Mouse (Mus musculus): ENCODE data around the gene Ccdc184. TPM values are rescaled to one million over a fixed set of nuclear protein-coding genes. Genes with fewer than 3 reads are reported as not detected.
A peak's percentile ranks its signal among the peaks of the same experiment; 100 is the strongest.

Ccdc184 gene
- not detected in 3 replicates for total RNA-seq (2017)

DNA sequence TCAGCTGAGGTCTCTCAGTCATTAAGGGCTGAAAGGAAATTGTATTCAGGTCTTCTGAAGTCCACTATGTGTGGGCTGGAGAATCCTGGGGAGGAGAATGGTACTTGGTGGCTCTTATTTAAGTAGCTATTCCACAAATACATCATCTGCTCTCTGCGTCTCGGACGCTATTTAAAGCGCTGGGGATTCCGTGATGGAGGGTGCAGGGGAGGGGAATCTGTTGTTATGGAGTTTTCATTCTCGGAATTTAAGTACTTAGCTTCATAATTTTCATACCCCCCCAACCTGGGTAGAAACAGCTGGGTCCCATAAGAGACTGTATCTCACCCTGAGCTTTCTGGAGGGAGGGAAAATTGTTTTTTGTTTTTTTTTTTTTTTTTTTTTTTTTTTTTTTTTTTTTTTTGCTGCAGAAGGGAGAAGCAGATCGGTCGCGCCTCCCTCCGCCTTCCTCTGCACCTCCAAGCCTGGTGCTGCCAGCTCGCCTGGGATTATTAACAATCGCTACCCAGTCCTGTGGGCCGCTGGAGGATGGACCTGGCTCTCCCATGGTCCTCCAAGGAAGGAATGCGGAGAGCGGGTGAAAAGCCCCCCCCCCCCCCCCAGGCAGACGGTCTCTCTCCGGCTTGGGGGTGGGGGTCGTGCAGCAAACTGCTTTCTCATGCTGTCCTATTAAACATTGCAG is at the start of gene Ccdc184:
Gene Ccdc184, plus strand, starts transcription at position 196 of the 682 bp plus-strand sequence.
- ATAC-seq (replicated peaks; ENCODE audit: insufficient number of reproducible peaks, low FRiP score, low TSS enrichment, poor library complexity, severe bottlenecking) = no peak

DNA sequence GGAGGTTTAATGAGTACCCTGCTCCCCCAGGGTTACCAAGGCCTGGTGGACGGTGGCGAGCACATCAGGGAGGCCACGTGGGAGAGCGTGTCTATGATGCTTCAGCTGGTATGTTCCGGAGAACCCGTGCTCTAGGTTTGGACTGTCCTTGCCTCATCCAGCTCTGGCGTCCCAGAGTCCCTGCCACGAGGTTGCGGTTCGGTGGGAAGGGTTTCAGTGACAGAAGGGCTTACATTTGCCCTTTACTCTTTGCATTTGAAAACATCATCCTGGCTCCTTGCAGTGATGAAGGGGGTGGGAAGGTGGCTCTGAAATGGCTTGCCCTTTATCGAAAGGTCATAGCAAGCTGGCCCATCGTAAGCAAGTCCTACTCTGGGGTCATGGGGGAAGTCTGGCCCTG is 47.6 kb upstream of the Ccdc184 start:
- no peak for ATAC-seq (replicated peaks; ENCODE audit: insufficient number of reproducible peaks, low FRiP score, low TSS enrichment, poor library complexity, severe bottlenecking)

DNA sequence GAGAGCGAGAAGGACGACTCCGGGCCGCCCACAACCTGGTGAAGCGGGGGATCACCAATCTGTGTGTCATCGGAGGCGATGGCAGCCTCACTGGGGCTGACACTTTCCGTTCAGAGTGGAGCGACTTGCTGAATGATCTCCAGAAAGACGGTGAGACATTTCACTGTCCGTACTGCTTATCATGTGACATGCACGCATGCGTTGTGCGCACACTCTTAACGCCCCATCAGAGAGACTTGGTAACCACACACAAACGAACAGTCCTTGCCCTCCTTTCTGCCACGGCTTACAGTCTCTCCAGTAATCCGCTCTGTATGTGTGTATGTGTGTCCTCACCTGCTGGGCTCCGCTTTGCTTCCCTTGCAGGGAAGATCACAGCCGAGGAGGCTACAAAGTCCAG is 46.1 kb upstream of the Ccdc184 start:
- ATAC-seq (replicated peaks; ENCODE audit: insufficient number of reproducible peaks, low FRiP score, low TSS enrichment, poor library complexity, severe bottlenecking) = no peak

DNA sequence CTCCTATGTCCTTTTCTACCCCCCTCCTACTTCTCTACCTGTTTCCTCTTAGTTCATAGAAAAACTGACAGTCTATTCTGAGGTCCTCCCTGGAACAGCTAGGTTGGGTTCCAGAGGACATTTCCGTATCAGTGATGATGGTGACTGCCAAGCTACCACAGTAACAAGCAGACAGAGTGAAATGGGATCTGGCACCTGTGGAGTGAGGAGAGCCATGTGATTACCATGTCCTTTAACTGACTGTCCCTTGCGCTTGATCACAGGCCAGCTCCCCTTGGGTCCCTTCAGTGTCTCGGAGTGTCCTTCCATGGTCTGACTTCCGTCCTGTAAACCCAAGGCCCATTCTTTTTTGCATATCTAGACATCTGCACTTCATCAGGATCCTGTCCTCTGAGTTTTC is 36.0 kb upstream of the Ccdc184 start:
- ATAC-seq (replicated peaks; ENCODE audit: insufficient number of reproducible peaks, low FRiP score, low TSS enrichment, poor library complexity, severe bottlenecking) = no peak

DNA sequence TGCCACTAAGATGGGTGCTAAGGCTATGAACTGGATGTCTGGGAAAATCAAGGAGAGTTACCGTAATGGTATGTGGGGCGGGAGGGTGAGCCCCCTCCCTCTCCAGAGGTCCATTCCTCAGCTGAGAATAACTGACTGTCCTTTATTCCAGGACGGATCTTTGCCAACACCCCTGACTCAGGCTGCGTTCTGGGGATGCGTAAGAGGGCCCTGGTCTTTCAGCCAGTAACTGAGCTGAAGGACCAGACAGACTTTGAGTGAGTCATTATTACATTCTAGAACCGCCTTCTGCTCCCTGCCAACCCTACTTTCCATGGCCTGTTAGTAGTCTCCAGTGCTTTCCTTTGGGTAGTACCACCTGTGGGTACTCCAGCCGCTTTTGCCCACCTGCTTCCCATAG is 35.5 kb upstream of the Ccdc184 start:
- no peak for ATAC-seq (replicated peaks; ENCODE audit: insufficient number of reproducible peaks, low FRiP score, low TSS enrichment, poor library complexity, severe bottlenecking)

DNA sequence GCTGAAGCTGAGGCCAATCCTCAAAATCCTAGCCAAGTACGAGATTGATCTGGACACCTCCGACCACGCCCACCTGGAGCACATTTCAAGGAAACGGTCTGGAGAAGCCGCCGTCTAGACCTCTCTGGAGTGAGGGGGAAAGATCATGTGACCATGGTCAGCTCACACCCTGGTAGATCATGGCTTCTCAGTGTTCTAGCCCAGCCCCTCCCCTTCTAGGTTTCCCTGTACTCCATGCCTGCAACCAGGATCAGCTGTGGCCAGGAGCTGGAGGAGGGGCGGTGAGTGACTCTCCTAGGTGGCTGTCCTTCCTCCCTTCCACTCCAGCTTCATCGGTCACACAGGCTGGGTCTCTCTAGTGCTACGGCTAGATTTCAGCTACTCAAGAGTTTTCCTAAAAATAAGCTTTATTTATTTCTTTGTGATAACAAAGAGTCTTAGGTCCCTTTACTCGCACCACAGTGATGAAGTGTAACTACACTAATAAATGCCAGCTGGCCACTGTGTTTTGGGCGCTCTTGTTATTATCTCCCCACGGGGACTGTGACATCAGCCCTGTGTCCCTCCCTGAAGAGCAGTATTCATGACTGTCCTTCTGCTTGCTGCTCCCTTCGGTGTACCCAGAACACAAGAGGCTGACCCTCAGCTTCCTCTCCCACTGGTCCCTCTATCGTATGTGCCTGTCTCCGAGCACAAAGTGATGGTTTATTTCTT is 34.9 kb upstream of the Ccdc184 start:
- no peak for ATAC-seq (replicated peaks; ENCODE audit: insufficient number of reproducible peaks, low FRiP score, low TSS enrichment, poor library complexity, severe bottlenecking)

DNA sequence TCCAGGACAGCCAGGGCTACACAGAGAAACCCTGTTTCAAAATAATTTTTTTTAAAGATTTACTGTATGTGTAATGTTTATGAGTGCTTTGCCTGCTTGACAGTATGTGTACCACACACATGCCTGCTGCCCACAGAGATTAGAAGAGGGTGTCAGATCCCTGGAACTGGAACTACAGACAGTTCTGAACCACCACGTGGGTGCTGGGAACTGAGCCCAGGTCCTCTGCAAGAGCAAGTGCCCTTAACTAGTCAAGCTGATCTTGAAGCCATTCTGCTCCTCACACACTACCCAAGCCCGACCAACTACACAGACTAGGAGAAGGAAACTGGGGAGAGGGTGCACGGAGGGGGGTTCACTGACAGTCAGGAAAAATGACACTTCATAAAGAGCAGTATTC is 33.5 kb upstream of the Ccdc184 start:
- ATAC-seq (replicated peaks; ENCODE audit: insufficient number of reproducible peaks, low FRiP score, low TSS enrichment, poor library complexity, severe bottlenecking) = no peak

DNA sequence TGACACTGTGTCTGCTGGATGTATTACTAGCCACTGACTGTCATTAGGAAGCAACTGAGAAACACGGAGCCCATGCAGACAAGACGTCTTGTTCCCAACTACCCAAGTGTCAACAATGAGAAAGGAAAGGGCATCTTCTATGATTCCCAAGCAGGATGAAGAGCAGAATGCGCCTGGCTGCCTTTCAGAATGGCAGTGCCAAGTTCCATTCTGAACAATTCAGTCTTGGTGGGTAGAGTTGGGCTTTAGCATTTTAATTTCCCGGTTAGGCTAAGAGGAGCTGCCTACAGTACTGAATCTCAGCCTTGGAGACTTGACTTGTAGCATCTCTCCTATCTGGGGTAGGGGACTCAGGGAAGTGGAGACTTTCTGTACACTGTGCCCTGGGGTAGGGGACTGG is 32.9 kb upstream of the Ccdc184 start:
- ATAC-seq (replicated peaks; ENCODE audit: insufficient number of reproducible peaks, low FRiP score, low TSS enrichment, poor library complexity, severe bottlenecking) = no peak

DNA sequence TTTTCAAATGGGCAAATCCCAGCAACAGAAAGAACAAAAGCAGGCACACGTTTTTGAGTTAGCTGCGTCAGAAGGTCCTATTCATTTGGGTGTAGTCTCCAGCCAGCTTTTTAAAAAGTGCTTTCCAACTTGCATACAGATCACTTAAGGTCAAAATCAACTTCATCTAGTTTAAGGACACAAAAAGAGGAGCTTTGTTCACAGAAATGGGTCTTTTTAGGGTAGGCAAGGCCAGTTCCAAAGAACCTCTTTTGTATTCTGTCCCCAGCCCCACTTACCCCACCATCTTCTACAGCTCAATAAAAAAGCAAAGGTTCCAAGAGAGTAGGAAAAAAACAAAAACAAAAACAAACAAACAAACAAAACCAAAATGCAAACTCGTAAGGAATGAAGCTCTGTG is 32.3 kb upstream of the Ccdc184 start:
- no peak for ATAC-seq (replicated peaks; ENCODE audit: insufficient number of reproducible peaks, low FRiP score, low TSS enrichment, poor library complexity, severe bottlenecking)

DNA sequence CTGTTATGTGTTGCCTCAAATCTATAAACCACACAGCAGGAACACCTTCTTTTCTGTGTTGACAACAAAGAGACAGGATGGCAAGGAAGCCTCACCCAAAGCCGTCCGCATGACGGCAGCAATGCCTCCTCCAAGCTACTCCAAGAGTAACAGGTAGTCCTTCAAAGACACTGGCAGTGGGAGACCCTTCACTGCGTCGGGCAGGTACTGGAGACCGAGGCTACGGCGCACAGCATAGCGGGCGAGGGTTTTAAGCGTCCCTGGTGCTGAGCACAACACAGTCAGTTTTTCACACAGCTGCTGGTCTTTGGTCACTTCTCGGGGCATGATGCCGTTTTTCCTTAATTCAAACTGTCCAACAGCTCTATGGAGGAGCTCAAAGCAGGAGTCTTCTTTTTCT is 31.3 kb upstream of the Ccdc184 start:
- ATAC-seq (replicated peaks; ENCODE audit: insufficient number of reproducible peaks, low FRiP score, low TSS enrichment, poor library complexity, severe bottlenecking) = no peak

DNA sequence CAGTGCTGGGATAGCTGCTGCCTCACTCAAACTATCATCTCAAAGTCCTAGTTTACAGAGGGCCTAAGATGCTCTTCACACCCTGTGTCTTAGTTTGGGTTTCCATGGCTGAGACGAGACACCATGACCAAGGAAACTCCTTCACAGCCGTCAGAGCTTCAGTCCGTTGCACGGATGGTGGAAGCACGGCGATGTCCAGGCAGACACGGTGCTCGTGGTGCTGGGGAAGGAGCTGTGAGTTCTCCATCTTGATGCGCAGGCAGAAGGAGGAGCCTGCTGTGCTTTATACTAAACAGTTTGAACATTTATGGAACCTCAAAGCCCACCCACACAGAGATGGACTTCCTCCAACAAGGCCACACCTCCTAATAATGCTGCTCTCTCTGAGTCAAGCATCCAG is 30.1 kb upstream of the Ccdc184 start:
- no peak for ATAC-seq (replicated peaks; ENCODE audit: insufficient number of reproducible peaks, low FRiP score, low TSS enrichment, poor library complexity, severe bottlenecking)

DNA sequence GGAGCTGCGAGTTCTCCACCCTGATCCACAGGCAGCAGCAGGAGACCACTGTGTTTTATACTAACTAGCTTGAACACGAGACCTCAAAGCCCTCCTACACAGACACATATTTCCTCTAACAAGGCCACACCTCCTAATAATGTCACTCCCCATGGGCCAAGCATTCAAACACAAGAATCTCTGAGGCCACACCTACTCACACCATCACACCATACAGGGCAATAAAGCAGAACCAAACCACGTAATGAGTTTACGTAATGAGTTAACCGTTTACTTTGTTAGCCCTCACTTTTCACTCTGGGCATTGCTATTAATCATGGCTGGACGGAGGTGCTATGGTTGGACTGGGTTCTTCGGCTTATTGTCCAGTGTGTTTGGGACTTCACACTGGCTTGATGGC is 27.2 kb upstream of the Ccdc184 start:
- no peak for ATAC-seq (replicated peaks; ENCODE audit: insufficient number of reproducible peaks, low FRiP score, low TSS enrichment, poor library complexity, severe bottlenecking)

DNA sequence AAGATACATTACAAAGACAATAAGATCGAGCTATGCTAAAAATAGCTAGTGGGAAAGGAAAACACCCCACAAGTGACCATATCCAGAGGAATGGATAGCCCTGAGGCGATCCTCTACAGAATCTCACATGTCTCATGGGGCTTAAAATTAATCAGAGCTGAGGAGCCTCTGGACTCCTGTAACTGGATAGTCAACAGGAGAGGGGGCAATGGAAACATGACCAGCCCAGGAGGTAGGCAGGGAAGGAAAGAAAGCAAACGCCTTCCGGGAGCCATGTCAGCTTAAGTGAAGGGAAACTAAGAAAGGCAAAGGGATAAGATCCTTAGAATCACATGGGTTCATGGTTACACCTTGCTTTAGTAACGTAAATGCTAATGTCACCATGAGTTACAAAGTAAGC is 26.1 kb upstream of the Ccdc184 start:
- no peak for ATAC-seq (replicated peaks; ENCODE audit: insufficient number of reproducible peaks, low FRiP score, low TSS enrichment, poor library complexity, severe bottlenecking)

DNA sequence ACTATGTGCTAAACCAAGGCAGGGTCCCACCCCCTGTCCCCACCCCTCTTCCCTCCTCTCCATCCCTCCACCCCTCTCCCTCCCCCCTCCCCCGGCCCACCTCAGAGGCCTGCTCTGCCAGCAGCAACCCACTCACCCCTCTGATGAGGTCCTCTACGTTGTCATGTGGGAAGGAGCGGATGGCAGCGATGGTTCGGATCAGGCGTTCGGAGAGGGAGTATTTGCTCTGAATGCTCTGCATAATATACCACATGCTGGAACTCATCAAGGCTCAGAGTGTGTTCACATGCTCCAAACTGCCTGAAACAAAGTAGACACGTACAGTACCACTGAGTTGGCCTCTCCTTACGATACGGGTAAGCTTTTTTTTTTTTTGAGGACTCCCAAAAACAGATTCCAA is 24.4 kb upstream of the Ccdc184 start:
- ATAC-seq (replicated peaks; ENCODE audit: insufficient number of reproducible peaks, low FRiP score, low TSS enrichment, poor library complexity, severe bottlenecking) = no peak

DNA sequence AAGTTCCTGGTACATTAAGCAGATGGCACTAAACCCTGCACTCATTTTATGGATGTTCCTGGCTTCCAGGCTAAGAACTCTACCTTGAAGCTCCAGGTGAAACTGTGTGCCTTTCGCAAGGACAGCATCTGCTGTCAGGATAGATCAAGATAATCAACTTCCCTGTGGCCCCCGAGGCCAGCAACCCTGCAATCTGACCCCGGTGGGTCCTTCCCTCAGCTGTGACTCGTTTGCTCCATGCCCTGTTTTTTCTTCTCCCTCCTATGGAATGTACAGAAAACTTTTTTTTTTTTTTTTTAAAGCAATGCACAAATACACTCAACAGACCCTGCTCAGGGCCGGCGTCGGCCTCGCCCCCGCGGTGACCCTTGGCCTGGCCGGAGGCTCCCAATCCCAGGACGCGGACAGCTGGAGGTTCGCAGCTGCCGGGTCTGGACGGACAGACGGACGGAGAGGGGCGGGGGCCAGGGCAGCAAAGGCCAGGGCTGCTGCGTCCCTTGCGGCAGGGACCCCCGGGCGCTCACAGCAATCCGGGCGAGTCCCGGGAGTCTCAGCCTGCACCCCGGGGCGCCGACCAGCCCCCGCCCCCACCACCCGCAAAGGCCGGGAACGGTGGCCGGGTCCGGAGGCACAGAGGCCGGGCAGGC is 22.0 kb upstream of the Ccdc184 start:
- no peak for ATAC-seq (replicated peaks; ENCODE audit: insufficient number of reproducible peaks, low FRiP score, low TSS enrichment, poor library complexity, severe bottlenecking)

DNA sequence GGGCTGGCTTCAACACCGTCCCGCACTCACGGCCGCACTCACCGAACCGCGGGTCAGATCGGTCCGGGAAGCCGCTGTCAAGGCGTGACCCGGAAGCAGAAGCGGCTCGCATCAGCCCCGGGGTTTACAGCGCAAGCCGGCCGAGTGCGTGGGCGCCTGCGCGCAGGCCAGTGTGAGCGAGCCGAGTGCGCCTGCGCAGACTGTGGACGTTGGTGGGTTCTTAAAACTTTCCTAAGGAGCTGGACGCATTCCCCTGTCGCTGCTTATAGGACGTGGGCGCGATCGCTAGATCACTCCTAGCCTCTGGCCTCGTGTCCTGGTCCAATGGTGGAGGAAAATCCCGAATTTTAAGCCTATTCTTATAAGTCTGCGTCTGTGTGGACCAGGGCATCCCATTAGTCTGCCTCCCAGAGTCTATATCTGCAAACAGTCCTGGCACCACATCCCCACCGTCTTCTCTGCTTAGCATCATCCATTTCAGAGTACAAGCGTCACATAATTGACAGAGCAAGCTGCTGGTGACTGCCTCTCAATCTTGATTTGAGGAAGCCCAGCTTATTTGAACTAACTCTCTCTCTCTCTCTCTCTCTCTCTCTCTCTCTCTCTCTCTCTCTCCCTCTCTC is 21.3 kb upstream of the Ccdc184 start:
- ATAC-seq (replicated peaks; ENCODE audit: insufficient number of reproducible peaks, low FRiP score, low TSS enrichment, poor library complexity, severe bottlenecking) = peak; percentile 90

DNA sequence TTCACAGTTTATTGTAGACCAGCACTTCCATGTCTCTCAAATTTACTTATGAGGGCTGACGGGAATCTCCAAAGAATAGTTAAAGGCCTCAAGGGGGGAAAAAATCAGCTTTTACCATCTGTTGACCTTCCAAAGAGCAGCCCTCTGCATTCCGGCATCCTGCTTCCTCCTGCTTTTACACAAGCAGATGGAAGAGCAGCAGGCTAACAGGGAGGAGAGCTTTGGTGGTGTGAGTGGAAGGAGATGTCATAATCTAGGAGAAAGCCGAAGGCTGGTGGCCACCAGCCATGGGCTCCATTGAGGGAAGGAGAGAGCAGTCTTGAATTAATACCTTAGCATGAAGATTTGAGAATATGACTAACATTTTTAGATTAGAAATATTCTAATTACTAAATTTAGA is 18.6 kb upstream of the Ccdc184 start:
- no peak for ATAC-seq (replicated peaks; ENCODE audit: insufficient number of reproducible peaks, low FRiP score, low TSS enrichment, poor library complexity, severe bottlenecking)

DNA sequence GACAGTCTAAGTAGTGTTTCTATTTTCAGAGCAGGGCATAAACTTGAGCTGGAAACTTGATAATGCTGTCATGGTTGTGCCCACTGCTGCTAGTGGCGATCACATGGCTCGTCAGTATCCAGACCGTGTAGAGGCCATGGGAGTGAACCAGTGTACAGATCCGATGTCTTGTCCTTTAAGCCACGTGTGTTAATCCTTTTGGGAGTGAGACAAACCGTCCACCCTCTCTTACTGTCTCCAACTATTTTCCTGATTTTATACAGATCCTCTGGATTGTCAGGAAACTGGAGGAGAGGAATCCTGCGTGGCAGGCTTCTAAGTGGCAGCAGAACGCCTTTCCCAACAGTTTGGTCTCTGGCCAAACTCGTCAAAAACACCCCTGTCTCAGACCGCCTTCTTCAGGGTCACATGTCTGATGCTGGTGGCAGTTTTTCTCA is 17.8 kb upstream of the Ccdc184 start:
- ATAC-seq (replicated peaks; ENCODE audit: insufficient number of reproducible peaks, low FRiP score, low TSS enrichment, poor library complexity, severe bottlenecking) = no peak

DNA sequence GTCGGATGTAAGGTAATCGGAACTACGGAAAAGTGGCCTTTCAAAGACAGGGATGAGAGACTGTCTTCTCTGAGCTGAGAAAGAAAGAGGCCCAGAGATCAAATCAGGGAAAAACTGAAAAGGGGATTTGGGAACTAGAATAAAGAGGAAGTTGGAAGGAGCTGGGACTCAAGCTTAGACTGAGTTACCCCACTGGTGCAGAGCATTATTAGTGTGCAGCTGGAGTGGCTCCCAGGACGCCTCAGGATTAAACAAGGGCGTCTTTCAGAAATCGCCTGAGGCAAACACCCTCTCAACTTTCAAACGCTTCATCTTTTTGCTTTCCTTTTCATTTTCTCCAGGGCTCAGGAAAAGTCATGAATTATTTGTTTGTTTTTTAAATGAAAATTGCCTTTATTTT is 14.0 kb upstream of the Ccdc184 start:
- no peak for ATAC-seq (replicated peaks; ENCODE audit: insufficient number of reproducible peaks, low FRiP score, low TSS enrichment, poor library complexity, severe bottlenecking)

DNA sequence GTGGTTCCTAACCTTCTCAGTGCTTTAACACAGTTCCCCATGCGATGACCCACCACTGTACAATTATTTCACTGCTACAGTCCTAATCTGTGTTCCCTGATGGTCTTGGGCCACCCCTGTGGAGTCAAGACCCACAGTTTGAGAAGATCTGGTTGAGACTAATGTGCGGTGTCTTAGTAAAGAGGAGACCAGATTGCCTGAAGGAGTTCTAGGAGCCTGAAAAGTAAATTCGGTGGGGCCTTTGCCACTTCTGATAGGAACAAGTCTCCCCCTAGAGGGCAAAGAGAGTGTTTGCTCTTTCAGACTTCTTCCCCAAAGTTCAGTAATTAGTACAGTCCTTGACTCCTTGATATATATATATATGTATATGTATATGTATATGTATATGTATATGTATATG is 13.3 kb upstream of the Ccdc184 start:
- ATAC-seq (replicated peaks; ENCODE audit: insufficient number of reproducible peaks, low FRiP score, low TSS enrichment, poor library complexity, severe bottlenecking) = peak; percentile 56; the same call in 1 of the 2 replicates

Measured in monocyte, adult 5-6 weeks (primary cell).